Mouse (Mus musculus) liver, embryonic 11.5 days (tissue): ENCODE results near the gene Ccdc146. TPM values are rescaled to one million over a fixed set of nuclear protein-coding genes. Genes with fewer than 3 reads are reported as not detected.

Experiments
- ATAC-seq: fragments of 200-750 bp; cut with Nextera tagmentation; replicated peaks from 2 replicates; pipeline ENCODE4 v1.8.0; 2017; ENCODE audit warnings: moderate number of reproducible peaks, mild to moderate bottlenecking, moderate TSS enrichment, moderate library complexity; ENCODE audit not compliant: low FRiP score
- DNase-seq: peaks from one replicate; pipeline ENCODE4 v3.0.0-alpha.2; 2017; ENCODE audit warnings: low spot score
- H3K27ac ChIP-seq: fragments of 300-500 bp; sonication (generic); 2 replicates; pipeline ENCODE4 v1.5.1; 2014; ENCODE audit warnings: mild to moderate bottlenecking, low read depth, low read length, control low read depth
- H3K27me3 ChIP-seq: fragments of 300-500 bp; sonication (generic); replicated peaks from 2 replicates; pipeline ENCODE4 v1.6.1; 2014; ENCODE audit warnings: low read length, mixed read lengths; ENCODE audit not compliant: control insufficient read depth, insufficient read depth
- H3K36me3 ChIP-seq: fragments of 300-500 bp; sonication (generic); 2 replicates; pipeline ENCODE4 v1.6.1; 2014; ENCODE audit warnings: mild to moderate bottlenecking, low read length, moderate library complexity, mixed read lengths; ENCODE audit not compliant: control insufficient read depth, insufficient read depth
- H3K4me1 ChIP-seq: fragments of 300-500 bp; sonication (generic); replicated peaks from 2 replicates; pipeline ENCODE4 v1.6.1; 2014; ENCODE audit warnings: low read length, mixed read lengths; ENCODE audit not compliant: control insufficient read depth, insufficient read depth
- H3K4me2 ChIP-seq: fragments of 300-500 bp; sonication (generic); 2 replicates; pipeline ENCODE4 v1.6.1; 2014; ENCODE audit warnings: mild to moderate bottlenecking, control low read depth, moderate library complexity
- H3K4me3 ChIP-seq: fragments of 300-500 bp; sonication (generic); 2 replicates; pipeline ENCODE4 v1.5.1; 2014; ENCODE audit warnings: low read depth, low read length, control low read depth
- H3K9ac ChIP-seq: fragments of 300-500 bp; sonication (generic); 2 replicates; pipeline ENCODE4 v1.6.1; 2014; ENCODE audit warnings: low read depth, low read length, control low read depth
- H3K9me3 ChIP-seq: fragments of 300-500 bp; sonication (generic); 2 replicates; pipeline ENCODE4 v1.6.1; 2016; ENCODE audit warnings: low read length, inconsistent platforms, mixed read lengths; ENCODE audit not compliant: control insufficient read depth
- WGBS: fragments of 180-500 bp; shearing (Covaris S2); extraction: QIAGEN DNeasy Blood & Tissue Kit; methylation state at CpG from one replicate; pipeline ENCODE4 v1.1.7; 2014; 5-methylcytosine and 5-hydroxymethylcytosine counted together
- polyA plus RNA-seq: library from polyadenylated mRNA; unstranded; fragments of >200 nt; fragmentation: Nextera tagmentation; extraction: Ambion mirVana; gene quantifications from 2 replicates; pipeline ENCODE4 v1.2.1, GENCODE M21; 2014

Ccdc146 gene
- polyA plus RNA-seq, 1 experiment from 2014 or later = not detected

GRCm38 (mm10) chr5:21329672-21330665 is 94.5 kb downstream of the Ccdc146 start:
- peaks cover 6% of the 10 kb centered on the region for H3K4me1 ChIP-seq
- DNase-seq (no peak), ATAC-seq (no peak)
- H3K36me3 ChIP-seq = no peaks in the 10 kb centered on the region
- H3K27me3 ChIP-seq = no peaks in the 10 kb centered on the region
- H3K4me2 ChIP-seq = no peak overlapping the region
- H3K4me3 ChIP-seq = no peak overlapping the region
- WGBS = 49% methylated on average over 11 of the region's 11 CpGs
- no peak overlapping the region for H3K9ac ChIP-seq
- H3K27ac ChIP-seq = no peak overlapping the region
- H3K9me3 ChIP-seq = no peaks in the 10 kb centered on the region

GRCm38 (mm10) chr5:21328560-21328959 is 95.9 kb downstream of the Ccdc146 start:
- no peak for ATAC-seq
- no peaks in the 10 kb centered on the region for H3K36me3 ChIP-seq
- no peak overlapping the region for H3K4me3 ChIP-seq
- 68% methylated on average over 1 of the region's 1 CpGs for WGBS
- no peak for DNase-seq
- no peak overlapping the region for H3K4me2 ChIP-seq
- no peak overlapping the region for H3K27ac ChIP-seq
- no peak overlapping the region for H3K9ac ChIP-seq
- no peaks in the 10 kb centered on the region for H3K27me3 ChIP-seq
- peaks cover 6% of the 10 kb centered on the region for H3K4me1 ChIP-seq
- H3K9me3 ChIP-seq = no peaks in the 10 kb centered on the region

DNA sequence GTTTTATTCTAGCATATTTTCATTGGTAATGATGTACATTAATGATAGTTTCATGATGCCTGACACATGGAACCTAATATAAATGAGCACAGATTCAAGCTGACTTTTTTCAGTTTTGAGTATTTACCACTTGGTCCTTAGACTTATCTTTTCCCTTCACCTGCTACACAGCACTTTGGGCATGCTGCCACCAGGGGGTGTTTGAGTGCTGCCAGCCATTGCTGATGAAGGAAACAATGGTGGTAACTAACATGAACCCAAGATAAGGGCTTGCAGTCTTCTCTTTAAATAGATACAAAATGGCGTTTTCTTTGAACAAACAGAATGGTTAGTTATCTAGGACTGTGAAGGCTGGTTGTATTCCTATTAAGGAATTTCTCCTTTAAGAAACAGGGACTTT is 98.0 kb downstream of the Ccdc146 start:
- Histone ChIP-seq H3K27ac (no peak overlapping the region), H3K4me2 (no peak overlapping the region), H3K27me3 (no peaks in the 10 kb centered on the region), H3K9me3 (no peaks in the 10 kb centered on the region), H3K9ac (no peak overlapping the region), H3K36me3 (no peaks in the 10 kb centered on the region), H3K4me1 (peaks cover 6% of the 10 kb centered on the region), H3K4me3 (no peak overlapping the region)
- ATAC-seq = peak; percentile 61
- DNase-seq = no peak
- 9% methylated on average over 1 of the region's 1 CpGs for WGBS

DNA sequence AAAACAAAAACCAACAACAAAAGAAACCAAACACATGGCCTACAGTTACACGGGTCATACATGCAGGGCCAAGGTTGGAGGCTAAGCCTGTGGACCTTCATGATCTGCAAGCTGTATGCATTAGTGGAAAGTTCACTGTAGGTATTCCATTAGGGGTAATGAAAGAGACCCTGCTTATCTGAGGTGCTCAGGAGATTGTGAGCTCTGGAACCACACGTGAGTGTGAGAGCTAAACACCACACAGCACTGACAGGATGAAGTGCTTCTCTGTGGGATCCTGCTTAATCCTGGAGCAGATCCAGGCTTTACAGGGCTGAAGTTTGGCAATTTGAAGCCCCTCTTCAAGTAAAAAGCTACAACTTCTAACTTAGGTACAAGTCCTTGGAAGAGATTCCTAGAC is 104.3 kb downstream of the Ccdc146 start:
- no peaks in the 10 kb centered on the region for H3K36me3 ChIP-seq
- no peak overlapping the region for H3K9ac ChIP-seq
- H3K9me3 ChIP-seq = no peaks in the 10 kb centered on the region
- H3K4me3 ChIP-seq = no peak overlapping the region
- H3K27ac ChIP-seq = no peak overlapping the region
- H3K27me3 ChIP-seq = no peaks in the 10 kb centered on the region
- 70% methylated on average over 2 of the region's 2 CpGs for WGBS
- ATAC-seq (no peak), DNase-seq (no peak)
- H3K4me1 ChIP-seq = no peaks in the 10 kb centered on the region
- H3K4me2 ChIP-seq = no peak overlapping the region

GRCm38 (mm10) chr5:21314696-21315095 is 109.8 kb downstream of the Ccdc146 start:
- H3K27ac ChIP-seq = no peak overlapping the region
- WGBS = 84% methylated on average over 3 of the region's 3 CpGs
- H3K27me3 ChIP-seq = no peaks in the 10 kb centered on the region
- no peaks in the 10 kb centered on the region for H3K9me3 ChIP-seq
- no peak overlapping the region for H3K9ac ChIP-seq
- no peak overlapping the region for H3K4me2 ChIP-seq
- H3K4me3 ChIP-seq = no peak overlapping the region
- ATAC-seq = no peak
- DNase-seq = no peak
- no peaks in the 10 kb centered on the region for H3K4me1 ChIP-seq
- no peaks in the 10 kb centered on the region for H3K36me3 ChIP-seq

GRCm38 (mm10) chr5:21307165-21307564 is 117.3 kb downstream of the Ccdc146 start:
- Histone ChIP-seq H3K27me3 (no peaks in the 10 kb centered on the region), H3K4me2 (no peak overlapping the region), H3K4me3 (no peak overlapping the region), H3K27ac (no peak overlapping the region), H3K36me3 (no peaks in the 10 kb centered on the region), H3K9me3 (no peaks in the 10 kb centered on the region), H3K4me1 (no peaks in the 10 kb centered on the region), H3K9ac (no peak overlapping the region)
- DNase-seq (no peak), ATAC-seq (no peak)
- WGBS = 79% methylated on average over 5 of the region's 5 CpGs

GRCm38 (mm10) chr5:21301011-21301410 is 123.5 kb downstream of the Ccdc146 start:
- no peaks in the 10 kb centered on the region for H3K27me3 ChIP-seq
- H3K4me2 ChIP-seq = no peak overlapping the region

GRCm38 (mm10) chr5:21300058-21300457 is 124.4 kb downstream of the Ccdc146 start:
- H3K9me3 ChIP-seq = no peaks in the 10 kb centered on the region
- no peak overlapping the region for H3K4me2 ChIP-seq
- DNase-seq (no peak), ATAC-seq (no peak)
- WGBS = 76% methylated on average over 3 of the region's 3 CpGs
- H3K27me3 ChIP-seq = no peaks in the 10 kb centered on the region
- H3K27ac ChIP-seq = no peak overlapping the region
- no peaks in the 10 kb centered on the region for H3K4me1 ChIP-seq
- no peaks in the 10 kb centered on the region for H3K36me3 ChIP-seq
- no peak overlapping the region for H3K9ac ChIP-seq
- H3K4me3 ChIP-seq = no peak overlapping the region

More at GRCm38 (mm10) chr5:21301011-21301410, 123.5 kb downstream of the Ccdc146 start:
- Histone ChIP-seq H3K36me3 (no peaks in the 10 kb centered on the region), H3K9me3 (no peaks in the 10 kb centered on the region), H3K9ac (no peak overlapping the region), H3K4me3 (no peak overlapping the region), H3K4me1 (no peaks in the 10 kb centered on the region), H3K27ac (no peak overlapping the region)
- WGBS = 74% methylated on average over 6 of the region's 6 CpGs
- ATAC-seq = no peak
- DNase-seq = no peak
